Mouse (Mus musculus) liver, embryonic 11.5 days (tissue): Measurements from ENCODE around the gene Sgo1. TPM values are rescaled to one million over a fixed set of nuclear protein-coding genes. Genes with fewer than 3 reads are reported as not detected.
"Not testable (repeated sequence)": the region's sequence is repeated elsewhere in the genome, so short reads cannot be mapped to it uniquely, and the experiment has no call there.

Experiments used
- ATAC-seq: fragments of 200-750 bp; cut with Nextera tagmentation; replicated peaks from 2 replicates; pipeline ENCODE4 v1.8.0; 2017; ENCODE audit warnings: moderate number of reproducible peaks, mild to moderate bottlenecking, moderate TSS enrichment, moderate library complexity; ENCODE audit not compliant: low FRiP score
- DNase-seq: peaks from one replicate; pipeline ENCODE4 v3.0.0-alpha.2; 2017; ENCODE audit warnings: low spot score
- H3K27ac ChIP-seq: fragments of 300-500 bp; sonication (generic); 2 replicates; pipeline ENCODE4 v1.5.1; 2014; ENCODE audit warnings: mild to moderate bottlenecking, low read depth, low read length, control low read depth
- H3K27me3 ChIP-seq: fragments of 300-500 bp; sonication (generic); replicated peaks from 2 replicates; pipeline ENCODE4 v1.6.1; 2014; ENCODE audit warnings: low read length, mixed read lengths; ENCODE audit not compliant: control insufficient read depth, insufficient read depth
- H3K36me3 ChIP-seq: fragments of 300-500 bp; sonication (generic); 2 replicates; pipeline ENCODE4 v1.6.1; 2014; ENCODE audit warnings: mild to moderate bottlenecking, low read length, moderate library complexity, mixed read lengths; ENCODE audit not compliant: control insufficient read depth, insufficient read depth
- H3K4me1 ChIP-seq: fragments of 300-500 bp; sonication (generic); replicated peaks from 2 replicates; pipeline ENCODE4 v1.6.1; 2014; ENCODE audit warnings: low read length, mixed read lengths; ENCODE audit not compliant: control insufficient read depth, insufficient read depth
- H3K4me2 ChIP-seq: fragments of 300-500 bp; sonication (generic); 2 replicates; pipeline ENCODE4 v1.6.1; 2014; ENCODE audit warnings: mild to moderate bottlenecking, control low read depth, moderate library complexity
- H3K4me3 ChIP-seq: fragments of 300-500 bp; sonication (generic); 2 replicates; pipeline ENCODE4 v1.5.1; 2014; ENCODE audit warnings: low read depth, low read length, control low read depth
- H3K9ac ChIP-seq: fragments of 300-500 bp; sonication (generic); 2 replicates; pipeline ENCODE4 v1.6.1; 2014; ENCODE audit warnings: low read depth, low read length, control low read depth
- H3K9me3 ChIP-seq: fragments of 300-500 bp; sonication (generic); 2 replicates; pipeline ENCODE4 v1.6.1; 2016; ENCODE audit warnings: low read length, inconsistent platforms, mixed read lengths; ENCODE audit not compliant: control insufficient read depth
- WGBS: fragments of 180-500 bp; shearing (Covaris S2); extraction: QIAGEN DNeasy Blood & Tissue Kit; methylation state at CpG from one replicate; pipeline ENCODE4 v1.1.7; 2014; 5-methylcytosine and 5-hydroxymethylcytosine counted together
- polyA plus RNA-seq: library from polyadenylated mRNA; unstranded; fragments of >200 nt; fragmentation: Nextera tagmentation; extraction: Ambion mirVana; gene quantifications from 2 replicates; pipeline ENCODE4 v1.2.1, GENCODE M21; 2014

Sgo1 gene
- polyA plus RNA-seq, 1 experiment from 2014 or later = 47.6 TPM

GRCm38 (mm10) chr17:53678716-53679115 is 10.4 kb downstream of the Sgo1 start:
- Histone ChIP-seq H3K27me3 (no peaks in the 10 kb centered on the region), H3K36me3 (peaks cover 37% of the 10 kb centered on the region), H3K27ac (no peak overlapping the region), H3K9me3 (no peaks in the 10 kb centered on the region), H3K9ac (no peak overlapping the region), H3K4me1 (no peaks in the 10 kb centered on the region), H3K4me3 (no peak overlapping the region), H3K4me2 (no peak overlapping the region)
- ATAC-seq = 0 out of 2 replicates have a peak, but pooled peaks have one; percentile 64
- DNase-seq = no peak
- 88% methylated on average over 8 of the region's 8 CpGs for WGBS

GRCm38 (mm10) chr17:53670453-53670852 is 18.7 kb downstream of the Sgo1 start:
- no peak for DNase-seq
- H3K9ac ChIP-seq = no peak overlapping the region
- no peak for ATAC-seq
- no peak overlapping the region for H3K27ac ChIP-seq
- WGBS = 85% methylated on average over 8 of the region's 8 CpGs
- H3K27me3 ChIP-seq = no peaks in the 10 kb centered on the region
- peaks cover 21% of the 10 kb centered on the region for H3K36me3 ChIP-seq
- H3K9me3 ChIP-seq = no peaks in the 10 kb centered on the region
- no peaks in the 10 kb centered on the region for H3K4me1 ChIP-seq
- H3K4me3 ChIP-seq = no peak overlapping the region
- H3K4me2 ChIP-seq = no peak overlapping the region

GRCm38 (mm10) chr17:53664703-53665382 is 24.3 kb downstream of the Sgo1 start:
- no peak overlapping the region for H3K4me2 ChIP-seq
- H3K27me3 ChIP-seq = no peaks in the 10 kb centered on the region
- H3K4me1 ChIP-seq = no peaks in the 10 kb centered on the region
- H3K36me3 ChIP-seq = peaks cover 8% of the 10 kb centered on the region
- no peak for ATAC-seq
- WGBS = 91% methylated on average over 2 of the region's 2 CpGs
- DNase-seq = no peak
- H3K9me3 ChIP-seq = no peaks in the 10 kb centered on the region
- no peak overlapping the region for H3K4me3 ChIP-seq
- H3K9ac ChIP-seq = no peak overlapping the region
- H3K27ac ChIP-seq = no peak overlapping the region

- H3K9me3 ChIP-seq = no peaks in the 10 kb centered on the region
- H3K4me2 ChIP-seq = no peak overlapping the region
- DNase-seq = no peak
- ATAC-seq = no peak
- no peak overlapping the region for H3K27ac ChIP-seq
- no peak overlapping the region for H3K4me3 ChIP-seq
- no peaks in the 10 kb centered on the region for H3K4me1 ChIP-seq
- no peak overlapping the region for H3K9ac ChIP-seq
- no peaks in the 10 kb centered on the region for H3K27me3 ChIP-seq
- 80% methylated on average over 3 of the region's 3 CpGs for WGBS
- H3K36me3 ChIP-seq = peaks cover 4% of the 10 kb centered on the region
Measured at GRCm38 (mm10) chr17:53664267-53664666, 24.9 kb downstream of the Sgo1 start.

- peaks cover 3% of the 10 kb centered on the region for H3K36me3 ChIP-seq
- 80% methylated on average over 6 of the region's 6 CpGs for WGBS
Measured at GRCm38 (mm10) chr17:53661056-53661840, 27.9 kb downstream of the Sgo1 start.

DNA sequence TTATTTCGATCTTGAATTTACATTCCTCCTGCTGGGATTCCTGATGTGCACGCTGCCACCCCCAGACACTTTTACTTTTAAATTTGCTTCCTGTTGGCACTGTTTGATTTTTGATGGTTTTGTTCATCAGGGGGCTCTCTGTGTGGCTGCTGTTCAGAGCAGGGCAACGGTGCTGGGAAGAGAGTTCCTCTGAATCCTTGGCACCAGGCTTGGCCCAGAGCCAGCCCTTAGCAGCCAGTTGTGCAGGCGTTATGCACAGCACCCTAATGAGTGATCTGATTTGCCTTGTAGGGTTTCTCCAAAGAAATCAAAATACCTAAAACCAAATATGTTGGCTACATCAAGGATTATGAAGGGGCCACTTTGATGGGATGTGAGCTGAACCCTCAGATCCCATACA is 29.4 kb downstream of the Sgo1 start:
- H3K36me3 ChIP-seq = peaks cover 3% of the 10 kb centered on the region
- 80% methylated on average over 4 of the region's 4 CpGs for WGBS
- H3K4me1 ChIP-seq = no peaks in the 10 kb centered on the region
- no peak overlapping the region for H3K4me2 ChIP-seq
- no peak overlapping the region for H3K9ac ChIP-seq
- H3K27ac ChIP-seq = no peak overlapping the region
- H3K27me3 ChIP-seq = no peaks in the 10 kb centered on the region
- DNase-seq (no peak), ATAC-seq (no peak)
- no peak overlapping the region for H3K4me3 ChIP-seq
- H3K9me3 ChIP-seq = no peaks in the 10 kb centered on the region

More at GRCm38 (mm10) chr17:53661056-53661840, 27.9 kb downstream of the Sgo1 start:
- no peaks in the 10 kb centered on the region for H3K9me3 ChIP-seq
- H3K4me3 ChIP-seq = no peak overlapping the region
- H3K4me2 ChIP-seq = no peak overlapping the region
- H3K9ac ChIP-seq = no peak overlapping the region
- ATAC-seq (no peak), DNase-seq (no peak)
- H3K27me3 ChIP-seq = no peaks in the 10 kb centered on the region
- no peaks in the 10 kb centered on the region for H3K4me1 ChIP-seq
- no peak overlapping the region for H3K27ac ChIP-seq

DNA sequence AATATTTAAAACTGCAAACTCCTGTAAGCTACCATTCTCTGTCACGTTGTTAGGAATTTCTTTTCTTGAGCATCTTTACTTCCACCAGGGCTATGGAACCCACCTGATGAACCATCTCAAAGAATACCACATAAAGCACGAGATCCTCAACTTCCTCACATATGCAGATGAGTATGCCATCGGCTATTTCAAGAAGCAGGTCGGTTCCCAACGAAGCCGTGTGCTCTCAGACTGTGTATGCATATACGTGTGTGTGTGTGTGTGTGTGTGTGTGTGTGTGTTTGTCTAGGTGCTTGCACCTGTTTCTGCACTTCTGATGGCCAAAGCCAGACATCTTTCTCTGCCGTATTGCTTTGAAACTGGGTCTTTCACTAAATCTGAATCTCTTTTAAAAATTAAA is 29.9 kb downstream of the Sgo1 start:
- 84% methylated on average over 8 of the region's 8 CpGs for WGBS
- Histone ChIP-seq H3K27me3 (no peaks in the 10 kb centered on the region), H3K4me3 (no peak overlapping the region), H3K9ac (no peak overlapping the region), H3K4me1 (no peaks in the 10 kb centered on the region), H3K27ac (no peak overlapping the region), H3K4me2 (no peak overlapping the region), H3K36me3 (peaks cover 5% of the 10 kb centered on the region), H3K9me3 (no peaks in the 10 kb centered on the region)
- DNase-seq (no peak), ATAC-seq (no peak)

- no peak overlapping the region for H3K4me3 ChIP-seq
- H3K9me3 ChIP-seq = no peaks in the 10 kb centered on the region
- no peak overlapping the region for H3K9ac ChIP-seq
- 89% methylated on average over 2 of the region's 2 CpGs for WGBS
- H3K27ac ChIP-seq = no peak overlapping the region
- no peak for DNase-seq
- no peak for ATAC-seq
- H3K36me3 ChIP-seq = peaks cover 5% of the 10 kb centered on the region
- H3K4me2 ChIP-seq = no peak overlapping the region
- no peaks in the 10 kb centered on the region for H3K4me1 ChIP-seq
- H3K27me3 ChIP-seq = no peaks in the 10 kb centered on the region
Measured at GRCm38 (mm10) chr17:53658668-53659067, 30.5 kb downstream of the Sgo1 start.

DNA sequence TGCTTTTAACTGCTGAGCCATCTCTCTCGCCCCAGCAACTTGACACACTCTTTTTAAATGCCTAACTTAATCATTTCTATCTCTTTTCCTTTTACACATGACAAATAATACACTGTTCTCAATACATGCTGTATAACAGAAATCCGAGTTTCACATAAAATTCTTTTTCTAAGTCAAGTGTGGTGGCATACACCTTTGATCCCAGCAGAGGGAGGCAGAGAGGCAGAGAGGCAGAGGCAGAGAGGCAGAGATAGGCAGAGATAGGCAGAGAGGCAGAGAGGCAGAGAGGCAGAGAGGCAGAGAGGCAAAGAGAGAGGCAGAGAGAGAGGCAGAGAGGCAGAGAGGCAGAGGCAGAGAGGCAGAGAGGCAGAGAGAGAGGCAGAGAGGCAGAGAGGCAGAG is 31.7 kb downstream of the Sgo1 start:
- DNase-seq, H3K4me2 ChIP-seq, H3K27me3 ChIP-seq, H3K4me1 ChIP-seq, H3K36me3 ChIP-seq, H3K9me3 ChIP-seq, H3K27ac ChIP-seq, H3K4me3 ChIP-seq, ATAC-seq, H3K9ac ChIP-seq: not testable (repeated sequence)
- 72% methylated on average over 2 of the region's 2 CpGs for WGBS
